Comparison of ENCODE assay signal across 16 mouse cellular contexts in the genomic region with DNA sequence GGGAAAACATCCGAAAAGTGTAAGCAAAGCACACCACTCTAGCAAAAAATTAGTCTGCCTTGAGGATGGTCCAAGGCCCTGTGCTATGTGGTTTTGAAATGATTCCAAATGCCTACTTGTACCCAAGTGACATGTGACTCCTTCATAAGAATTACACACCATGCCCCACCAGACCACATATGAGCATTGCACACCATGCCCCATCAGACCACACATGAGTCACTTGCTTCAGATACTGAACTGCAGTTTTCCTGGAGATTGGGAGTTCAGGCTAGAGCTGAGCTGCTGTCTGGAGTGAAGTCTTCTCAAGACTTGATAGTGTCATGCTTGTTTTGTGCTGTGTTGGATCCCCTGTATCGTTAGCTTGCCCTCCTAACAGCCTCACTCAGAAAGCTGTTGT. TPM values are rescaled to one million over a fixed set of nuclear protein-coding genes. Genes with fewer than 3 reads are reported as not detected.
"Had no signal": no experiment of that assay in that cellular context is flagged by ENCODE, and none has a peak within 500 bp of the region (broad histone marks: within the 10 kb centered on the region; RNA-seq: fewer than 3 reads in every experiment).

No protein-coding gene starts in this region.

- H3K9ac ChIP-seq: kidney, embryonic 15.5 days; limb, embryonic 13.5 days; liver, embryonic 15.5 days; lung, embryonic 14.5 days; midbrain, embryonic 12.5 days had no signal

- H3K4me1 ChIP-seq: kidney, embryonic 15.5 days; limb, embryonic 13.5 days; liver, embryonic 15.5 days; midbrain, embryonic 12.5 days had no signal

- H3K9me3 ChIP-seq: kidney, embryonic 15.5 days; limb, embryonic 13.5 days; liver, embryonic 15.5 days; midbrain, embryonic 12.5 days had no signal

- H3K27me3 ChIP-seq: kidney, embryonic 15.5 days; limb, embryonic 13.5 days; liver, embryonic 15.5 days; midbrain, embryonic 12.5 days had no signal

- ATAC-seq: midbrain, embryonic 16.5 days had no signal

- DNase-seq: kidney, adult 2 months; kidney, postnatal 25 days; layer of hippocampus, adult 9-11 months; layer of hippocampus, postnatal 36 days; lung, embryonic 14.5 days; lung, postnatal 14 days; right cerebral cortex, postnatal 4 days; spleen, adult 18-20 months; thymus, postnatal 36 days had no signal

- H3K4me3 ChIP-seq: kidney, embryonic 15.5 days; limb, embryonic 13.5 days; liver, embryonic 15.5 days; midbrain, embryonic 12.5 days had no signal

- H3K4me2 ChIP-seq: kidney, embryonic 15.5 days; limb, embryonic 13.5 days; liver, embryonic 15.5 days; lung, embryonic 14.5 days; midbrain, embryonic 12.5 days had no signal

- H3K27ac ChIP-seq: kidney, embryonic 15.5 days; limb, embryonic 13.5 days; liver, embryonic 15.5 days; macrophage; midbrain, embryonic 12.5 days had no signal

RNA-seq across cellular contexts. Expression of a gene that starts 33.6 kb away (rescaled TPM):
- total RNA-seq: megakaryocyte-erythroid progenitor cell, adult 5-6 weeks had no signal
